Mouse (Mus musculus) splenic B cell, adult 2 months (primary cell): ENCODE measurements at regions not wholly inside any gene's neighbourhood (a gene's known extent, or its start where the extent isn't known, plus 50 kb on each side); places are given as distances from the start of the nearest gene placed in this dataset.

Source experiments
- DNase-seq: peaks from one replicate; pipeline ENCODE4 v3.0.0-alpha.2; 2011; ENCODE audit warnings: low read depth, low spot score
- H3K27me3 ChIP-seq: 2 replicates; pipeline ENCODE4 v1.6.1; 2012; ENCODE audit warnings: mild to moderate bottlenecking, low read length, moderate library complexity, mixed read lengths; ENCODE audit not compliant: control insufficient read depth, poor library complexity, insufficient read depth, severe bottlenecking
- H3K36me3 ChIP-seq: 2 replicates; pipeline ENCODE4 v1.6.1; 2012; ENCODE audit warnings: mild to moderate bottlenecking, low read length, moderate library complexity, mixed read lengths; ENCODE audit not compliant: control insufficient read depth, poor library complexity, insufficient read depth, severe bottlenecking

GRCm38 (mm10) chr13:112189605-112190004 lies 98.6 kb upstream of the Ankrd55 start:
- H3K36me3 ChIP-seq = no peaks in the 10 kb centered on the region

GRCm38 (mm10) chr13:112192192-112192905 lies 95.9 kb upstream of the Ankrd55 start:
- H3K36me3 ChIP-seq = no peaks in the 10 kb centered on the region
- H3K27me3 ChIP-seq = no peaks in the 10 kb centered on the region
- no peak for DNase-seq

More at GRCm38 (mm10) chr13:112189605-112190004, 98.6 kb upstream of the Ankrd55 start:
- DNase-seq = no peak
- H3K27me3 ChIP-seq = no peaks in the 10 kb centered on the region

GRCm38 (mm10) chr13:112193676-112194075 lies 94.6 kb upstream of the Ankrd55 start:
- Histone ChIP-seq H3K27me3 (no peaks in the 10 kb centered on the region), H3K36me3 (no peaks in the 10 kb centered on the region)
- DNase-seq = no peak

- DNase-seq = no peak
- no peaks in the 10 kb centered on the region for H3K36me3 ChIP-seq
Measured at GRCm38 (mm10) chr13:112194991-112195390, 93.3 kb upstream of the Ankrd55 start.

DNA sequence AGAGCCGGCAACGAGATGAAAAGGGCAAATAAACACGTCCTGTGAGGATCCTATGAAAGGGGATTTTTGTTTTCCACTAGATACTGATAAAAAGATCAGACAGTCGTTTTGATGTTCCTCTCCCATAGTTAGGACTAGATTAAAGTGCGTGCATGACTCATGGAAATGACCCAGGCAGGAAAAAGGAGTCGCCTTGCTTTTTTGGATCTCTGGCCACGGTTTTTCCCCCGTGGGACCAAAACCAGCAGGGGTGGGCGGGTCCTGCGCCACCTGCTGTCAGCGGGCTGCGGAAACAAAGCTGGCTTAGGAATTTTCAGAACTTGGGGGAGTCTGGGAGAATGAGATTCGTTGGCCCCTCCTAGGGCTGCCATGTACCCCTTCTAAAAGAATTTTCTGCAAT lies 91.5 kb upstream of the Ankrd55 start:
- H3K36me3 ChIP-seq = no peaks in the 10 kb centered on the region
- DNase-seq = peak; percentile 46
- H3K27me3 ChIP-seq = no peaks in the 10 kb centered on the region

More at GRCm38 (mm10) chr13:112194991-112195390, 93.3 kb upstream of the Ankrd55 start:
- no peaks in the 10 kb centered on the region for H3K27me3 ChIP-seq

DNA sequence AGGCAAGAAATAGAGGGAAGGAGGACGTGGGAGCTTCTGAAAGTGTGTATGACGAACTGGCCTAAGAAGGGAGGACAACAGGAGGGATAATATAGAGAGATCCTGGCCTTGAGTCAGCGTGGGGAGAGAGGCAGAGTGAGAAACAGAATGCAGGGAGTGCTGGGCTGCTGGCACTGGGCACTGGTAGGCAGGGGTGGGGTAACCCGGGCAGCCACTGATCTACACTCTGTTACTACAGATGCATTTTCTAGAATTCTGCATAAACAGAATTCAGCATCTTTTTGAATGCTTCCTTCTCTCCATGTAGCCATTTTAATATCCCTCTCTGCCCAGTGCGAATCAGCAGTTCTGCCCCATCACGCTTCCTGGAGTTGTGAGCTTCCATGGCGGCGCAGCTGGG lies 84.5 kb upstream of the Ankrd55 start:
- H3K36me3 ChIP-seq = no peaks in the 10 kb centered on the region
- no peak for DNase-seq
- no peaks in the 10 kb centered on the region for H3K27me3 ChIP-seq

- Histone ChIP-seq H3K36me3 (no peaks in the 10 kb centered on the region), H3K27me3 (no peaks in the 10 kb centered on the region)
- DNase-seq = no peak
Measured at GRCm38 (mm10) chr13:112204204-112204603, 84.0 kb upstream of the Ankrd55 start.

DNA sequence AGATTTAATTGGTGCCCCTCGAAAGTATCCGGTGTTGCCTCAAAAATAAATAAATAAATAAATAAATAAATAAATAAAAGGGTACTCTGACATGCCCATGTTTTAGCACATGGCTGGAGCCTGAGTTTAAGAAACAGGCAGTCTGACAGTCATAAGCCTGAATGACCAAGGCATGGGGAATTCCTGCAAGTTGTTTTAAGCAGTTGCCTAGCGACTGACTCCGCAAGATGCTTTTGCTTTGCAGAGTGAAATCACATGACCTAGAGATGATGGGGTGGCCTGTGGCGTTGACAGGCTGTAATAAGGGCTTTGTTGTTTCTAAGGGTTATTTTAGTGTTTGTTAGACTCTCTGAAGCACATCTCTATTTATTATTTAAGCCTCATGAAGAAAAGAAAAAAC lies 83.4 kb upstream of the Ankrd55 start:
- Histone ChIP-seq H3K27me3 (no peaks in the 10 kb centered on the region), H3K36me3 (no peaks in the 10 kb centered on the region)
- DNase-seq = peak; percentile 66

DNA sequence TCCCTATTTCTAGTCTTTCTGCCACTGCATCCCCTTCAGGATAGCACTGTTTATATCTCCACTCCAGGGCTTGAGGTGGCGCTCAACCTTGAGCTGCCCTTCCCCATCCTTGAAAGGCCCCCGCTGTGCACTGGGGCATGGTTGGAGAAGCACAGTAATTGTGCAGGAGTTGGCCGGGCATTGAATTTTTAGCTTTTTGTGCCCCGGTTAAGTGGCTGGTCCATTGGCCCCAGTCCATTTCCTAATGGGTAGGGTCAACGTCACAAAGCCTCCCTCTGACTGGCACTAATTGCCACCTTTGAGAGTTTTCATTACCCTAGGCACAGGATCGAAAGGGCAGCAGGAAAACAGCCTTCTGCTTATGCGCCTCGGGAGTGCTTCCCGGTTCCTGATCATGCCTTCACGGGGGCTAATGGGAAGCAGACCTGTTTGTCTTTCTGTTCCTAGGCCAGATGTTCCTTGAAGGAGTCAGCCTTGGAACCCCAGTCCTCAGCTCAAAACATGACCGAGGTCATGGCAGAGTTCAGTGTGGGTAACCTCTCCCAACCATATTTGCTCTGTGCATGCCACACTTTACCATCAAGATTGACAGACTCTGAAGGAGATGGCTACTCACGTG lies 80.5 kb upstream of the Ankrd55 start:
- DNase-seq = no peak
- no peaks in the 10 kb centered on the region for H3K27me3 ChIP-seq

GRCm38 (mm10) chr13:112211841-112212240 lies 76.4 kb upstream of the Ankrd55 start:
- no peak for DNase-seq

More for the DNA sequence above, 80.5 kb upstream of the Ankrd55 start:
- H3K36me3 ChIP-seq = no peaks in the 10 kb centered on the region

GRCm38 (mm10) chr13:112212391-112212790 lies 75.9 kb upstream of the Ankrd55 start:
- H3K27me3 ChIP-seq = no peaks in the 10 kb centered on the region; the same call in 1 of the 2 replicates
- DNase-seq = peak; percentile 15
- no peaks in the 10 kb centered on the region for H3K36me3 ChIP-seq

More at GRCm38 (mm10) chr13:112211841-112212240, 76.4 kb upstream of the Ankrd55 start:
- Histone ChIP-seq H3K27me3 (no peaks in the 10 kb centered on the region; the same call in 1 of the 2 replicates), H3K36me3 (no peaks in the 10 kb centered on the region)

- Histone ChIP-seq H3K36me3 (no peaks in the 10 kb centered on the region), H3K27me3 (no peaks in the 10 kb centered on the region; the same call in 1 of the 2 replicates)
- DNase-seq = no peak
Measured at GRCm38 (mm10) chr13:112213652-112214081, 74.6 kb upstream of the Ankrd55 start.

DNA sequence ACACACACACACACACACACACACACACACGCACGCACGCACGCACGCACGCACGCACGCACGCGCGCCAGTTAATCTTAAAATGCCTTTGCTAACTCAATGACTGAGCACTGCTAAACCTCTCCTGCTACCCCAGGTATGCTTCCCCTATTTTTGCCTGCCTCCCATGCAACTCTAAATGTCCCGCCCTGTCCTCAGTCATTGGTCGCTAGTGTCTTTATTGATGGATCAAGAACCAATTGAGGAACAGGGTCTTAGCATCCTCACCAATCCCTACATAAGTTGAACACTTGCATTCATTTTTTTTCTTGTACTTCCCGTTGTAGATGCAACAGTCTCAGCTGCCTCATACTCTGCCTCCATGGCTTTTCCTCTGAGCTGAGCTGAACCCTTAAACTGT lies 72.2 kb upstream of the Ankrd55 start:
- Histone ChIP-seq H3K36me3 (no peaks in the 10 kb centered on the region), H3K27me3 (no peaks in the 10 kb centered on the region; the same call in 1 of the 2 replicates)
- peak; percentile 7 for DNase-seq

GRCm38 (mm10) chr13:112218389-112218788 lies 69.9 kb upstream of the Ankrd55 start:
- Histone ChIP-seq H3K27me3 (no peaks in the 10 kb centered on the region; the same call in 1 of the 2 replicates), H3K36me3 (no peaks in the 10 kb centered on the region)
- no peak for DNase-seq

DNA sequence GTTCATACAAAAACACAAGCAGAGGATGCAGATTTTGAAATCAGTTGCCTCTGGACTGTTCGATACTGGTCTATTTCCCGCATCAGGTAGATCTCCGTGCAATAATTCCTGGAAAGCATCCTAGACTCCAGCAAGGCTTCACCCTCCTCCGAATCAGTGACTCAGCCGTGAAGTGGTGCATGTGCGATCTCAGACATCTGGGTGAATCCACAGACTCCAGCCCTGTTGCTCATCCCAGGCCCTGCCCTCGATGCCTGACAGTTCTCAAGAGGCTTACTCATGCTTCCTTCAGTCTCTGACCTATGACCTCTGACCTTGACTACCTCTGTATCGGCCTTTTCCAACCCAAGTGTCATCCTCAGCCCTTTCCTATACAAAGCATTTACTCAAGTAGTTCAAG lies 68.1 kb upstream of the Ankrd55 start:
- H3K27me3 ChIP-seq = no peaks in the 10 kb centered on the region; the same call in 1 of the 2 replicates
- no peak for DNase-seq
- no peaks in the 10 kb centered on the region for H3K36me3 ChIP-seq
